Mouse (Mus musculus) myocyte (in vitro differentiated cells): Measurements from ENCODE around the gene Scn10a.

Experiments used
- CEBPB ChIP-seq: IDR thresholded peaks from 2 replicates; pipeline ENCODE4 v1.6.1; 2011; ENCODE audit warnings: mild to moderate bottlenecking, moderate library complexity; ENCODE audit not compliant: poor library complexity, insufficient read depth, severe bottlenecking
- E2F4 ChIP-seq: IDR thresholded peaks from one replicate; pipeline ENCODE4 v1.6.1; 2011; ENCODE audit warnings: mild to moderate bottlenecking, control low read depth, moderate library complexity; ENCODE audit not compliant: insufficient read depth
- MAX ChIP-seq: IDR thresholded peaks from one replicate; pipeline ENCODE4 v1.6.1; 2011; ENCODE audit warnings: low read depth, mild to moderate bottlenecking, control low read depth
- MYOD1 ChIP-seq, 3 experiments: IDR thresholded peaks; one replicate each; pipeline ENCODE4 v1.6.1; 2011; ENCODE audit warnings: control low read depth in 2 of 3, low read depth in 2 of 3, mild to moderate bottlenecking in 2 of 3, moderate library complexity in 1 of 3; ENCODE audit not compliant: insufficient read length in 2 of 3, control insufficient read depth in 1 of 3
- POLR2A ChIP-seq: IDR thresholded peaks from one replicate; pipeline ENCODE4 v1.6.1; 2011; ENCODE audit warnings: low read depth, mild to moderate bottlenecking, control low read depth, moderate library complexity; ENCODE audit not compliant: insufficient read length
- POLR2AphosphoS2 ChIP-seq: IDR thresholded peaks from one replicate; pipeline ENCODE4 v1.6.1; 2011; ENCODE audit warnings: low read depth, control low read depth; ENCODE audit not compliant: insufficient read length
- TCF12 ChIP-seq: IDR thresholded peaks from one replicate; pipeline ENCODE4 v1.6.1; 2011; ENCODE audit warnings: mild to moderate bottlenecking, control low read depth; ENCODE audit not compliant: poor library complexity, insufficient read depth, severe bottlenecking
- TCF3 ChIP-seq: IDR thresholded peaks from one replicate; pipeline ENCODE4 v1.6.1; 2011; ENCODE audit warnings: low read depth, control low read depth; ENCODE audit not compliant: insufficient read length

DNA sequence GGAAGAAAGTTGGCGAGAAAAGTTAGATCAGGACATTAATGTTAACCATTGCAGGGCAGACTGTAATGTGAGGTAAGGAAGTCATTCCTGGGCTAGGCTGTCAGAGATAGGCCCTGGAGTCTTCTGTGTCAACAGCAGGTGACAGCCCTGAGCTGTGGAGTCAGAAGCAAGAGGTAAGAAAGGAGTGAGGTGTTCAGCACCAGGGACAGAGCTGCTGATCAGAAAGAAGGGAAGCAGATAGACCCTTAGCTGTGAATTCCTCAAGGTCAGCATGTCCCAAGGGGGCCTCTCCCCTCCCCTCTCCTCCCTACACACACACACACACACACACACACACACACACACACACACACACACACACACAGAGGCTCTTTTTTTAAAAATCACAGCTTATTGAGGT is 55.0 kb downstream of the Scn10a start:
- TF ChIP-seq TCF3 (no peak), MYOD1 (IDR thresholded peaks at IDR 0.05; ENCODE audit: control insufficient read depth in 1 of 3, insufficient read length in 2 of 3, low read depth in 2 of 3) (no peak), POLR2AphosphoS2 (no peak), POLR2A (no peak), MAX (no peak), E2F4 (no peak), CEBPB (no peak), TCF12 (no peak)
